In the genomic region with DNA sequence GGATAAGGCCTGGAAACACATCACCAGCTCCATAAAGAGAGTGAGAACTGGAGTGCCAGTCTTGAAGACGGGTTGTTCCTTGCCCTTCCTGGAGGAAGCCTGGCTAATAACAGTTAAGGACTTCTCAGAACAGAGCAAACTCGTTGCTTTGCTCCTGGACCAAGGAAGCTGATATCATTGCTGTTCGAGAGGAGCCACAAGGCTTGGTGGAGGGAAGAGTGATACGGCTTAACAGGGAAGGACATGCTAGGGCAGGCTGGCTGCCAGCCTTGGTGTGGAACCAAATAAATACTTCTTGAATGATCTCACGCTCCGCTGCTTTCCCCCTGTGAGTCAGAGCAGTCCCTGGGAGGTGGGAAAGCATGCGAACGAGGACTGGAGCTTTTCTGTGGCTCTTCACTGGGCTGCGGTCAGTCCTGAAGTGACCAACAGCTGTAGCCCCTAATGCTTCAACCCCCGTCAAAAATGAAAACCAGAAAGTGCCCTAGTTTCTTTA, we compare ENCODE assay signal across 7 mouse cellular contexts. TPM values are rescaled to one million over a fixed set of nuclear protein-coding genes. Genes with fewer than 3 reads are reported as not detected.
DNase-seq lines count a peak whose midpoint lies in the region; ATAC-seq and TF ChIP-seq lines count a peak whose summit lies in the region.

No protein-coding gene starts in this region.

- no peak for TF ChIP-seq CTCF in lung, embryonic 14.5 days (IDR thresholded peaks at IDR 0.05; ENCODE audit: low read depth)

- peak; percentile 87 for DNase-seq in MN1 (ENCODE audit: low spot score)
- DNase-seq in adrenal gland, postnatal 10 days, result peak; percentile 78
- peak; percentile 98 for DNase-seq in fibroblast of lung, adult 2 months (ENCODE audit: low read depth)
- DNase-seq in lung, embryonic 14.5 days, result peak; percentile 37
- peak; percentile 56 for DNase-seq in urinary bladder, adult 2 months (ENCODE audit: low spot score)
- no peak for DNase-seq in spleen, postnatal 4 days (ENCODE audit: low spot score in 2 of 2)

- H3K9me3 ChIP-seq in hindbrain, embryonic 15.5 days, result no peaks in the 10 kb centered on the region
- H3K9me3 ChIP-seq in lung, embryonic 14.5 days (ENCODE audit: low read depth, low read length), result no peaks in the 10 kb centered on the region

- no peak overlapping the region for H3K4me2 ChIP-seq in hindbrain, embryonic 15.5 days
- H3K4me2 ChIP-seq in lung, embryonic 14.5 days, result no peak overlapping the region

- peaks cover 12% of the 10 kb centered on the region for H3K4me1 ChIP-seq in hindbrain, embryonic 15.5 days (replicated peaks)
- no peaks in the 10 kb centered on the region for H3K4me1 ChIP-seq in lung, embryonic 14.5 days (ENCODE audit: insufficient read depth)

- H3K4me3 ChIP-seq in hindbrain, embryonic 15.5 days, result no peak overlapping the region
- no peak overlapping the region for H3K4me3 ChIP-seq in lung, embryonic 14.5 days (ENCODE audit: low read depth, low read length)

- 48% methylated on average over 10 of the region's 10 CpGs for WGBS in hindbrain, embryonic 15.5 days
- WGBS in lung, embryonic 14.5 days, result 64% methylated on average over 10 of the region's 10 CpGs

- H3K9ac ChIP-seq in hindbrain, embryonic 15.5 days, result no peak overlapping the region
- H3K9ac ChIP-seq in lung, embryonic 14.5 days, result no peak overlapping the region

- H3K27ac ChIP-seq in hindbrain, embryonic 15.5 days (replicated peaks), result 0 out of 2 replicates have a peak overlapping the region, but pooled peaks have one; percentile 26
- H3K27ac ChIP-seq in lung, embryonic 14.5 days (ENCODE audit: low read depth), result peak overlapping the region; percentile 37

- H3K36me3 ChIP-seq in hindbrain, embryonic 15.5 days, result no peaks in the 10 kb centered on the region
- no peaks in the 10 kb centered on the region for H3K36me3 ChIP-seq in lung, embryonic 14.5 days (ENCODE audit: insufficient read depth)

- 0 out of 2 replicates have a peak, but pooled peaks have one; percentile 42 for ATAC-seq in hindbrain, embryonic 15.5 days (ENCODE audit: low FRiP score, low read depth)
- peak; percentile 47; the same call in 1 of the 2 replicates for ATAC-seq in lung, embryonic 14.5 days (ENCODE audit: insufficient read depth)

- no peaks in the 10 kb centered on the region for H3K27me3 ChIP-seq in hindbrain, embryonic 15.5 days
- no peaks in the 10 kb centered on the region for H3K27me3 ChIP-seq in lung, embryonic 14.5 days (ENCODE audit: insufficient read depth, low read length)

RNA-seq across cellular contexts. Expression of a gene that starts 21.8 kb away (rescaled TPM):
- total RNA-seq in adrenal gland, postnatal 10 days (2021), result 10 to 100 TPM; 23.6 to 26.6 TPM
- 26.8 and 30.3 TPM in 2 replicates for polyA plus RNA-seq in hindbrain, embryonic 15.5 days (2015; fragmentation: Nextera tagmentation; extraction: Ambion mirVana)
- polyA plus RNA-seq in lung, embryonic 14.5 days (2014; fragmentation: Nextera tagmentation; extraction: Ambion mirVana), result 11.3 and 13.0 TPM in 2 replicates
- polyA plus RNA-seq in urinary bladder, adult 2 months (2012; rRNA removed), result 20.2 and 25.4 TPM in 2 replicates

RNA-seq across cellular contexts. Expression of a gene that starts 39.2 kb away (rescaled TPM):
- 10 to 100 TPM in 1 of 2 experiments, 1 to 10 TPM in 1; 7.9 to 10.6 TPM for total RNA-seq in adrenal gland, postnatal 10 days (2021)
- 7.1 and 8.6 TPM in 2 replicates for polyA plus RNA-seq in hindbrain, embryonic 15.5 days (2015; fragmentation: Nextera tagmentation; extraction: Ambion mirVana)
- polyA plus RNA-seq in lung, embryonic 14.5 days (2014; fragmentation: Nextera tagmentation; extraction: Ambion mirVana), result 9.0 and 11.5 TPM in 2 replicates
- 9.4 and 9.8 TPM in 2 replicates for polyA plus RNA-seq in urinary bladder, adult 2 months (2012; rRNA removed)

RNA-seq across cellular contexts. Expression of a gene that starts 56.1 kb away (rescaled TPM):
- total RNA-seq in adrenal gland, postnatal 10 days (2021), result 10 to 100 TPM; 47.6 to 50.1 TPM
- polyA plus RNA-seq in hindbrain, embryonic 15.5 days (2015; fragmentation: Nextera tagmentation; extraction: Ambion mirVana), result 10.8 and 12.4 TPM in 2 replicates
- 19.1 and 21.0 TPM in 2 replicates for polyA plus RNA-seq in lung, embryonic 14.5 days (2014; fragmentation: Nextera tagmentation; extraction: Ambion mirVana)
- polyA plus RNA-seq in urinary bladder, adult 2 months (2012; rRNA removed), result 28.4 and 33.3 TPM in 2 replicates

Comparison
In these comparisons a context has a peak if more than half of its experiments do, and no peak if none do; other contexts are left out.
1. DNase-seq: peak in MN1 (single experiment), adrenal gland, postnatal 10 days (single experiment), fibroblast of lung, adult 2 months (single experiment), lung, embryonic 14.5 days (single experiment) and urinary bladder, adult 2 months (single experiment); none in spleen, postnatal 4 days (0 of 2).